Mouse (Mus musculus): ENCODE measurements at regions not wholly inside any gene's neighbourhood (a gene's known extent, or its start where the extent isn't known, plus 50 kb on each side); places are given as distances from the start of the nearest gene placed in this dataset.

GRCm38 (mm10) chr2:135571599-135571998 is 87.2 kb upstream of the Plcb4 start:
- Histone ChIP-seq H3K27ac (ENCODE audit: low read length) (no peak overlapping the region), H3K9me3 (ENCODE audit: control insufficient read depth, low read depth, low read length) (no peaks in the 10 kb centered on the region), H3K9ac (replicated peaks; ENCODE audit: low read depth, low read length) (no peak overlapping the region), H3K4me2 (replicated peaks; ENCODE audit: low read depth, low read length) (no peak overlapping the region), H3K4me3 (ENCODE audit: low read depth, low read length) (no peak overlapping the region), H3K27me3 (ENCODE audit: control insufficient read depth, insufficient read depth, low read length) (no peaks in the 10 kb centered on the region), H3K36me3 (ENCODE audit: control insufficient read depth, insufficient read depth, low read length) (no peaks in the 10 kb centered on the region), H3K4me1 (ENCODE audit: control insufficient read depth, insufficient read depth, low read length) (no peaks in the 10 kb centered on the region)
- ATAC-seq (ENCODE audit: insufficient number of reproducible peaks, insufficient read depth, low FRiP score, low read depth), result no peak
- 62% methylated on average over 5 of the region's 5 CpGs for WGBS

GRCm38 (mm10) chr2:135577228-135577627 is 81.6 kb upstream of the Plcb4 start:
- no peak overlapping the region for H3K4me3 ChIP-seq (ENCODE audit: low read depth, low read length)
- H3K36me3 ChIP-seq (ENCODE audit: control insufficient read depth, insufficient read depth, low read length), result no peaks in the 10 kb centered on the region
- H3K9ac ChIP-seq (replicated peaks; ENCODE audit: low read depth, low read length), result no peak overlapping the region
- no peak for ATAC-seq (ENCODE audit: insufficient number of reproducible peaks, insufficient read depth, low FRiP score, low read depth)
- no peaks in the 10 kb centered on the region for H3K9me3 ChIP-seq (ENCODE audit: control insufficient read depth, low read depth, low read length)
- no peaks in the 10 kb centered on the region for H3K4me1 ChIP-seq (ENCODE audit: control insufficient read depth, insufficient read depth, low read length)
- 80% methylated on average over 5 of the region's 5 CpGs for WGBS
- no peak overlapping the region for H3K27ac ChIP-seq (ENCODE audit: low read length)
- no peaks in the 10 kb centered on the region for H3K27me3 ChIP-seq (ENCODE audit: control insufficient read depth, insufficient read depth, low read length)
- H3K4me2 ChIP-seq (replicated peaks; ENCODE audit: low read depth, low read length), result no peak overlapping the region

GRCm38 (mm10) chr2:135578135-135578534 is 80.7 kb upstream of the Plcb4 start:
- 32% methylated on average over 5 of the region's 5 CpGs for WGBS
- Histone ChIP-seq H3K4me1 (ENCODE audit: control insufficient read depth, insufficient read depth, low read length) (no peaks in the 10 kb centered on the region), H3K9me3 (ENCODE audit: control insufficient read depth, low read depth, low read length) (no peaks in the 10 kb centered on the region), H3K4me3 (ENCODE audit: low read depth, low read length) (no peak overlapping the region), H3K36me3 (ENCODE audit: control insufficient read depth, insufficient read depth, low read length) (no peaks in the 10 kb centered on the region), H3K27ac (ENCODE audit: low read length) (no peak overlapping the region), H3K27me3 (ENCODE audit: control insufficient read depth, insufficient read depth, low read length) (no peaks in the 10 kb centered on the region), H3K4me2 (replicated peaks; ENCODE audit: low read depth, low read length) (no peak overlapping the region), H3K9ac (replicated peaks; ENCODE audit: low read depth, low read length) (no peak overlapping the region)
- no peak for ATAC-seq (ENCODE audit: insufficient number of reproducible peaks, insufficient read depth, low FRiP score, low read depth)

GRCm38 (mm10) chr2:135579514-135579913 is 79.3 kb upstream of the Plcb4 start:
- Histone ChIP-seq H3K27ac (ENCODE audit: low read length) (no peak overlapping the region), H3K9ac (replicated peaks; ENCODE audit: low read depth, low read length) (no peak overlapping the region), H3K27me3 (ENCODE audit: control insufficient read depth, insufficient read depth, low read length) (no peaks in the 10 kb centered on the region), H3K9me3 (ENCODE audit: control insufficient read depth, low read depth, low read length) (no peaks in the 10 kb centered on the region), H3K4me1 (ENCODE audit: control insufficient read depth, insufficient read depth, low read length) (no peaks in the 10 kb centered on the region), H3K4me3 (ENCODE audit: low read depth, low read length) (no peak overlapping the region), H3K4me2 (replicated peaks; ENCODE audit: low read depth, low read length) (no peak overlapping the region), H3K36me3 (ENCODE audit: control insufficient read depth, insufficient read depth, low read length) (no peaks in the 10 kb centered on the region)
- ATAC-seq (ENCODE audit: insufficient number of reproducible peaks, insufficient read depth, low FRiP score, low read depth), result no peak
- WGBS, result 94% methylated on average over 6 of the region's 6 CpGs

GRCm38 (mm10) chr2:135580051-135580450 is 78.8 kb upstream of the Plcb4 start:
- WGBS, result 76% methylated on average over 4 of the region's 4 CpGs
- ATAC-seq (ENCODE audit: insufficient number of reproducible peaks, insufficient read depth, low FRiP score, low read depth), result no peak

GRCm38 (mm10) chr2:135582341-135582740 is 76.5 kb upstream of the Plcb4 start:
- H3K27me3 ChIP-seq (ENCODE audit: control insufficient read depth, insufficient read depth, low read length), result no peaks in the 10 kb centered on the region
- no peak overlapping the region for H3K4me2 ChIP-seq (replicated peaks; ENCODE audit: low read depth, low read length)
- ATAC-seq (ENCODE audit: insufficient number of reproducible peaks, insufficient read depth, low FRiP score, low read depth), result no peak
- 47% methylated on average over 8 of the region's 8 CpGs for WGBS
- H3K9me3 ChIP-seq (ENCODE audit: control insufficient read depth, low read depth, low read length), result no peaks in the 10 kb centered on the region
- no peak overlapping the region for H3K27ac ChIP-seq (ENCODE audit: low read length)
- no peaks in the 10 kb centered on the region for H3K4me1 ChIP-seq (ENCODE audit: control insufficient read depth, insufficient read depth, low read length)
- H3K9ac ChIP-seq (replicated peaks; ENCODE audit: low read depth, low read length), result no peak overlapping the region
- H3K4me3 ChIP-seq (ENCODE audit: low read depth, low read length), result no peak overlapping the region
- no peaks in the 10 kb centered on the region for H3K36me3 ChIP-seq (ENCODE audit: control insufficient read depth, insufficient read depth, low read length)

More at GRCm38 (mm10) chr2:135580051-135580450, 78.8 kb upstream of the Plcb4 start:
- H3K27ac ChIP-seq (ENCODE audit: low read length), result no peak overlapping the region
- H3K9ac ChIP-seq (replicated peaks; ENCODE audit: low read depth, low read length), result no peak overlapping the region
- H3K4me1 ChIP-seq (ENCODE audit: control insufficient read depth, insufficient read depth, low read length), result no peaks in the 10 kb centered on the region
- H3K9me3 ChIP-seq (ENCODE audit: control insufficient read depth, low read depth, low read length), result no peaks in the 10 kb centered on the region
- H3K4me2 ChIP-seq (replicated peaks; ENCODE audit: low read depth, low read length), result no peak overlapping the region
- no peaks in the 10 kb centered on the region for H3K27me3 ChIP-seq (ENCODE audit: control insufficient read depth, insufficient read depth, low read length)
- H3K36me3 ChIP-seq (ENCODE audit: control insufficient read depth, insufficient read depth, low read length), result no peaks in the 10 kb centered on the region
- H3K4me3 ChIP-seq (ENCODE audit: low read depth, low read length), result no peak overlapping the region

- no peak for ATAC-seq (ENCODE audit: insufficient number of reproducible peaks, insufficient read depth, low FRiP score, low read depth)
- Histone ChIP-seq H3K27me3 (ENCODE audit: control insufficient read depth, insufficient read depth, low read length) (no peaks in the 10 kb centered on the region), H3K27ac (ENCODE audit: low read length) (no peak overlapping the region), H3K9ac (replicated peaks; ENCODE audit: low read depth, low read length) (no peak overlapping the region), H3K4me3 (ENCODE audit: low read depth, low read length) (no peak overlapping the region), H3K9me3 (ENCODE audit: control insufficient read depth, low read depth, low read length) (no peaks in the 10 kb centered on the region), H3K36me3 (ENCODE audit: control insufficient read depth, insufficient read depth, low read length) (no peaks in the 10 kb centered on the region), H3K4me1 (ENCODE audit: control insufficient read depth, insufficient read depth, low read length) (no peaks in the 10 kb centered on the region), H3K4me2 (replicated peaks; ENCODE audit: low read depth, low read length) (no peak overlapping the region)
Measured at GRCm38 (mm10) chr2:135606306-135606705, 52.5 kb upstream of the Plcb4 start.

Measured in stomach, embryonic 14.5 days (tissue).